In genomic region chr14:25567837-25568236, GRCm38 (mm10) we compare ENCODE assay signal across 6 mouse cellular contexts.
"Had no signal": no experiment of that assay in that cellular context is flagged by ENCODE, and none has a peak within 500 bp of the region (broad histone marks: within the 10 kb centered on the region; RNA-seq: fewer than 3 reads in every experiment).

No protein-coding gene starts in this region.

- H3K27ac ChIP-seq: intestine, embryonic 15.5 days; layer of hippocampus, adult 2 months; limb, embryonic 13.5 days; midbrain, embryonic 10.5 days; neural tube, embryonic 15.5 days had no signal

- H3K27me3 ChIP-seq: intestine, embryonic 15.5 days; limb, embryonic 13.5 days; neural tube, embryonic 15.5 days had no signal

- H3K4me2 ChIP-seq: intestine, embryonic 15.5 days; limb, embryonic 13.5 days; neural tube, embryonic 15.5 days had no signal

- ATAC-seq: intestine, embryonic 15.5 days had no signal

- H3K9ac ChIP-seq: intestine, embryonic 15.5 days; limb, embryonic 13.5 days; neural tube, embryonic 15.5 days had no signal

- H3K9me3 ChIP-seq: intestine, embryonic 15.5 days; limb, embryonic 13.5 days; neural tube, embryonic 15.5 days had no signal

- H3K4me3 ChIP-seq: intestine, embryonic 15.5 days; layer of hippocampus, adult 2 months; limb, embryonic 13.5 days; midbrain, embryonic 10.5 days; myocyte; neural tube, embryonic 15.5 days had no signal
